Mouse (Mus musculus) adipose tissue, adult 10 weeks (tissue): ENCODE measurements around the gene Gapdh. TPM values are rescaled to one million over a fixed set of nuclear protein-coding genes. Genes with fewer than 3 reads are reported as not detected.

Experiments
- polyA plus RNA-seq: library from polyadenylated mRNA; stranded (reverse); fragments of 350-450 nt; fragmentation: Illumina TruSeq; extraction: RNeasy Lipid Tissue Mini Kit (QIAGEN cat#74804); gene quantifications from one replicate; pipeline ENCODE4 v1.2.3, GENCODE M21; 2014; ENCODE audit warnings: low read depth, low replicate concordance

The Gapdh gene
- polyA plus RNA-seq: 871 TPM

DNA sequence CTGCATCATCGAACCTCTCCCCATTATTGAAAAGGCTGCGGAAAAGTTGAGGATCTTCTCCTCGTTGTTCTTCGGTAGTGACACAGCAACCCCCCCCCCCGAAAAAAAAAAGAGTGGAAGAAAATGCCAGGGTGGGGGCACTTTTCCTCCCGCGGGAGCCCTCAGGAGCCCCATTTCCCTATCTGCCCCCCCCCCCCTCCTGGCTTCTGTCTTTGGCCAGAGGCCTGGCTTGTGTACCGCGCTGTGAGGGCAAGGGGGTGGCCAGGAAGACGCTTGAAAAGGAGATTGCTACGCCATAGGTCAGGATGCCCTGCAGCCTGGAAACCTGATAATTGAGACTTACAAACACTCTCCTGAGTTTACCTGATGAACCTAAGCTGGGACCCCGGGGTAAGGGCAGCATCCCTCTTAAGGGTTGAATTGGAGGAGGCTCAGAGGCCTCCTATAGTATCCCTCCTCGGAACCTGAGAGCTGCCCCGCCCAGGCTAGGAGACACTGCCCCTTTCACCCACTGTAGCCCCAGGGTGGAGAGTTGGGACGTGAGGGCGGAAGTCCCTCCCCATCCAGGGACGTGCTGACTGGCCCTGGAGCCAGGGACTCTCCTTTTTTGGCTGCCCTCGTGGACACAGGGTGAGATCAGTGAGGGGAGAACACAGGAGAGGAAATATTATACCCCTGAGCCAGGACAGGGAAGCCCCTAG lies at the start of gene Gapdh:
Gene Gapdh, minus strand, starts transcription at position 417 of the 701 bp plus-strand sequence.

GRCm38 (mm10) chr6:125215148-125215954 lies 49.1 kb upstream of the Gapdh start, which contains the start of gene Vamp1:
Gene Vamp1 (plus strand): TSS chr6:125215551.

DNA sequence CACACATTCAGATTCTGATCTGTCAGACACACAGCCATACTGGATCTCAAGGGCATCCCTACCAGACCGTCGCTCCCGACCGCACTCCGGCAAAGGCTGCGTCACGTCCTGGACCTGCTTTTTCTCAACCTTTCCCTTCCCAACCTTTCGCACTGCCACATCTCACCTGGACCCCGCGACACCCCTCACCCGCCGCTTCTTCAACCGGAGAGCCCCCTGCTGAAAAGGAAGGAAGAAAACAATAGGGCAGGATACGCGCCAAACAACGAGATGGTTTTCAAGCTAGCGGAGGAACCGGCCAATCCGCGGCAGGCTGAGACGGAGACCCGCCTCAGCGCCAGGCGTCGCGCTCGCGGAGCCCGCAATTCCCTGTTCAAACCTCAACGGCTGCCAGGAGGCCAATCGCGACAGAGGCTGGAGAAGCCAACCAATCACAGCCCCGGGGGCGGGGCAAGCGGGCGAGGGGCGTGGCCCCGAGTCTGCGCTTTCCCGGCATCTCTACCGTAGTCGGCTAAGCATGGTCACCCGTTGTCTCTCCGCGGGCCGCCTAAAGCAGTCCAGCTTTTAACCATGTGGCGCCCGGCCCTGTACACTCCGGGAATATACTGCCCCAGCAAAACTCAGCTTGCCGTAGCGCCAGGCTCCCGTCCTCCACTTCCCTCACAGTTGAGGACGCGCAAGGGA lies 25.2 kb upstream of the Gapdh start, which contains the start of the genes Ncapd2 and Mrpl51:
Gene Ncapd2, minus strand, starts transcription at position 370 of the 684 bp plus-strand sequence.
Gene Mrpl51, plus strand, starts transcription at position 470 of the 684 bp plus-strand sequence.

DNA sequence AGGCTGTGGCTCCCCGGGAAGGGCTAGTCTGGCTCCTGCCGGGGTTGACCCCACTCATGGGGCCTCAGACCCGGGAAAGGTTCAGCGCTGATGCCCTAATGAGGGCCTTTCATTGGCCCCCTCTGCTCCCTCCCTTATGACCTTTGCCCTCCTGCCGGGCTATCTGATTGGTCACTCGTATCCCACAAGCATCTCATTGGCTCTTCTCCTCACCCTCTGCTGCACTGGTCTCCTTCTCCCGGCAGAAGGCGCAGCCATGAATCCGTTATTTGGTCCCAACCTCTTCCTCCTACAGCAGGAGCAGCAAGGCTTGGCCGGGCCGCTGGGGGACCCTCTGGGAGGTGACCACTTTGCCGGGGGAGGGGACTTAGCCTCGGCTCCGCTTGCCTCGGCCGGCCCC lies 21.3 kb downstream of the Gapdh start, which contains the start of gene Iffo1:
Gene Iffo1, plus strand, starts transcription at position 241 of the 400 bp plus-strand sequence.

DNA sequence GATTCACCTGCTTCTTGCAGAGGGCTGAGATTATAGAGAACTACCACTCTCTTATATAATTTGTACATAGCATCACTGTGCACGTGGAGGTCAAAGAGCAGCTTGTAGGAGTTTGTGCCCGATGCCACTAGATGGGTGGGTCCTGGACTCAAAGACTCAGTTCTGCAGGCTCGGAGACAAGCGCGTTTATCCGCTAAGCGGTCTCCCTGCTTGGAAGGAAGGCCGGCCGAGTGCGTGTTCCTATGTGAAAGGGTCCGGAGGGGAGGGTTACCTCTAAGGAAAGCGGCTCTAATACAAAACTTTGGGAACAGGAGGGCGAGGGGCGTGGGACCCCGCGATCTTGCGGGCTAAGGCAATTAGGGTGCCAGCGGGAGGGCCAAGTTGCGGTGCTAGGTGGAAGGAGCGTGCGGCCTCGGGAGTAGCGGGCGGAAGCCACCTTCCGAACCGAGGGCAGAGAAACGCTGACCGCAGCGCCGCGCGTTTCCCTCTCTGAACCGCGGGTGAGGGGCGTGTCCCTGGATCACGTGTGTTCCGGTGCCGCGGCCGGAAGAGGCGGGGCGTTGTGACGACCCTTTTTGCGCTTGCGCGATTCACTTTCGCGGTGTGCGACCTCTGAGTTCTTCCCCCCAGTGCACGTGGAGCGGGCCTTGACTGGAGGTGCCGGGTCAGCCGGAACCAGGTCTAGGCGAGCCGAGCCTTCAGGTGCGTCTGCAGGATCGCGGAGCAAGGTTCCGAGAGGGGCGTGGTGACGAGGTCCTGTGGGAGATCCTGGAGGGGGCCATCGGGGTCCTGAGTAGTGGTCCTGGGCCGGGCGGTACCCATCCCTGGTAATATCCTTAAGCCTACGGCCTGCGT lies 34.7 kb downstream of the Gapdh start, which contains the start of gene Nop2:
Gene Nop2, plus strand, starts transcription at position 608 of the 855 bp plus-strand sequence.

Other genes with a start within 250 kb of the Gapdh start
- 493 TPM for gene Ptms, start 246.4 kb downstream of the Gapdh start, polyA plus RNA-seq
- gene Mlf2, start 235.1 kb downstream of the Gapdh start, polyA plus RNA-seq: 206 TPM
- gene Cops7a, start 200.9 kb downstream of the Gapdh start, polyA plus RNA-seq: 105 TPM
- 2.8 TPM for gene Pianp, start 169.8 kb downstream of the Gapdh start, polyA plus RNA-seq
- 34.8 TPM for gene Zfp384, start 157.3 kb downstream of the Gapdh start, polyA plus RNA-seq
- gene Ing4, start 126.7 kb downstream of the Gapdh start, polyA plus RNA-seq: 58.4 TPM
- gene Acrbp, start 116.8 kb downstream of the Gapdh start, polyA plus RNA-seq: 28.7 TPM
- 2.3 TPM for gene Lpar5, start 98.5 kb downstream of the Gapdh start, polyA plus RNA-seq
- 128 TPM for gene Chd4, start 70.5 kb downstream of the Gapdh start, polyA plus RNA-seq
- 15.1 TPM for gene Nop2, start 34.6 kb downstream of the Gapdh start, polyA plus RNA-seq
- 12.2 TPM for gene Iffo1, start 21.2 kb downstream of the Gapdh start, polyA plus RNA-seq
- gene Ncapd2, start 25.2 kb upstream of the Gapdh start, polyA plus RNA-seq: 10.9 TPM
- 122 TPM for gene Mrpl51, start 25.3 kb upstream of the Gapdh start, polyA plus RNA-seq
- 32.0 TPM for gene Vamp1, start 49.1 kb upstream of the Gapdh start, polyA plus RNA-seq
- 22.8 TPM for gene Tapbpl, start 65.4 kb upstream of the Gapdh start, polyA plus RNA-seq
- 1.2 TPM for gene Cd27, start 70.5 kb upstream of the Gapdh start, polyA plus RNA-seq
- 21.6 TPM for gene Tuba3a, start 119.6 kb upstream of the Gapdh start, polyA plus RNA-seq
- gene Ltbr, start 147.4 kb upstream of the Gapdh start, polyA plus RNA-seq: 65.7 TPM
- gene Scnn1a, start 154.2 kb upstream of the Gapdh start, polyA plus RNA-seq: 35.9 TPM
- 99.5 TPM for gene Tnfrsf1a, start 182.9 kb upstream of the Gapdh start, polyA plus RNA-seq
- gene Plekhg6, start 214.3 kb upstream of the Gapdh start, polyA plus RNA-seq: 1.9 TPM